Mouse (Mus musculus) neutrophil, adult 65 days (primary cell): ENCODE data around the gene Cd163l1. TPM values are rescaled to one million over a fixed set of nuclear protein-coding genes. Genes with fewer than 3 reads are reported as not detected.

Experiments used
- total RNA-seq: library from RNA; stranded (reverse); gene quantifications from 2 replicates; pipeline ENCODE4 v1.2.4, GENCODE M21; 2023

The Cd163l1 gene
- total RNA-seq, result not detected in 2 replicates

DNA sequence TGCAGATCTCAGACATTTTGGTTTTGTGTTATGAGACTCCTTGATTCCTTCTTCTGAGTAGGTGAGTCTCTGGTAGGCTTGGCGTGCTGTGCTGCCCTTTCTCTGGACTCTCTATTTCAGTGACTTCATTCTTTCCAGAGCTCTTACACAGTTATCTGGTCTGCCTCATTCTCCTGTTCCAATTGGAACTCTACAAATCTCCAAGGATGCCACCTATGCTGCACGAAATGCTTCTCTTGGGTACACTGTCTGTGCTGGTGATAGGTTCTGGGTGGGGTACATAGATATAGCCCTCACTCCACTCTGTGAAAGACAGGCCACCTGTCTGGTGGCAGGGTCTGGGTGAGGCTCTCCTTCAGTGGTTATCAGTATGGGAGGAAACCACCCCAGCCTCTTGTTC is at the start of gene Cd163l1:
TSS of gene Cd163l1 (plus strand) at position 301 of the 400 bp plus-strand sequence.

DNA sequence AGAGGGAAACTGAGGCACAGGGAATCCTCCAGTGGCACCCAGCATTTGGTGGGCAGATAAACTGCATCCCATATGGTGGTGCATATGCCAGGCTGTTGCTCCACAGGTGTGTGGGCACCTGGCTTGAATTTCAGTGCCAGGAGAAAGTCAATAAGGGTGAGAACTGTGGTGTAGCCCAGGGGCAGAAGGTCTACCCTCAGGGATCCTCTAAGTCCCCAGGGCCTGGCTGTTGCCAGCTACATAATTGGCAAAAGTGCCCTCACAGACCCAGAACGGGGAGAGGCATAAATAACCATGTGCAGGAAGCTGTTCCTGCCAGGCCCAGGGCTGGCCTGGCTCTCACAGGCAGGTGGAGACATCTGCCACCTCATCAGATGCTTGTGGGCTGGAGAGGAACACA is 45.1 kb upstream of the Cd163l1 start, which contains the start of gene Olfr523:
TSS of gene Olfr523 (plus strand) at position 282 of the 400 bp plus-strand sequence.

GRCm38 (mm10) chr7:140205864-140206263 is 12.2 kb upstream of the Cd163l1 start, which contains the start of gene Olfr524:
Gene Olfr524, minus strand, starts transcription at chr7:140205964.

DNA sequence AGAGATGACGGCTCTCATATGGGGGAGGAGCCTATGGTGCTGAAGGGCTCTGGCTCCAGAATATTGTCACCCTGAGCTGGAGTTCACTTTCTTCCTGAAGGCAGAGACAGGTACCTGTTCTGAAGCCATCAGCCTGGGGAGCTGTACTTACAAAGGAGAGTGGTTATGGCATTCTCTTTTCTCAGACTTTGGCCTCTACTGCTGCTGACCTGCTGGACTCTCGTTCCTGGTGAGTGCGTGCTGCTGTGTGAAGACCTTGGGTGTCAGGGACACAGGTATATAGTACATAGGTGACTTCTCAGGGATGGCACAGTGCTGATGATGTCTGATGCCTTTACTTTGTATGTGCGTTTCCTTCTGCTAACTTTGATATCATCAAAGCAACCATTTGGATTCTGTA is 29.1 kb downstream of the Cd163l1 start, which contains the start of gene 5830411N06Rik:
TSS of gene 5830411N06Rik (plus strand) at position 69 of the 400 bp plus-strand sequence.

Other genes with a start within 250 kb of the Cd163l1 start
- gene 6430531B16Rik, start 239.5 kb upstream of the Cd163l1 start, total RNA-seq, result 3.3 and 3.9 TPM in 2 replicates
- gene Adam8, start 225.7 kb upstream of the Cd163l1 start, total RNA-seq, result 1,061 and 1,613 TPM in 2 replicates
- gene Zfp511, start 181.9 kb upstream of the Cd163l1 start, total RNA-seq, result 11.3 and 18.2 TPM in 2 replicates
- 22.2 and 22.9 TPM in 2 replicates for gene Tubgcp2, start 181.6 kb upstream of the Cd163l1 start, total RNA-seq
- not detected in 2 replicates for gene Msx3, start 169.2 kb upstream of the Cd163l1 start, total RNA-seq
- not detected in 2 replicates for gene Caly, start 135.7 kb upstream of the Cd163l1 start, total RNA-seq
- gene Prap1, start 124.9 kb upstream of the Cd163l1 start, total RNA-seq, result not detected in 2 replicates
- 6.7 and 8.2 TPM in 2 replicates for gene Fuom, start 115.8 kb upstream of the Cd163l1 start, total RNA-seq
- 3.9 and 9.7 TPM in 2 replicates for gene Paox, start 102.5 kb upstream of the Cd163l1 start, total RNA-seq
- 27.9 and 31.7 TPM in 2 replicates for gene Echs1, start 101.8 kb upstream of the Cd163l1 start, total RNA-seq
- gene Mtg1, start 80.7 kb upstream of the Cd163l1 start, total RNA-seq, result 4.7 and 5.0 TPM in 2 replicates
- gene Sprn, start 63.4 kb upstream of the Cd163l1 start, total RNA-seq, result not detected in 2 replicates
- gene Olfr522, start 53.5 kb upstream of the Cd163l1 start, total RNA-seq, result not detected in 2 replicates
- not detected in 2 replicates for gene Olfr523, start 45.0 kb upstream of the Cd163l1 start, total RNA-seq
- not detected in 2 replicates for gene Olfr524, start 12.3 kb upstream of the Cd163l1 start, total RNA-seq
- gene 5830411N06Rik, start 29.0 kb downstream of the Cd163l1 start, total RNA-seq, result not detected in 2 replicates
- gene Olfr525, start 102.6 kb downstream of the Cd163l1 start, total RNA-seq, result not detected in 2 replicates
- not detected in 2 replicates for gene Olfr527, start 115.8 kb downstream of the Cd163l1 start, total RNA-seq
- not detected in 2 replicates for gene Olfr60, start 143.4 kb downstream of the Cd163l1 start, total RNA-seq
- not detected in 2 replicates for gene Olfr530, start 158.1 kb downstream of the Cd163l1 start, total RNA-seq
- not detected in 2 replicates for gene Olfr531, start 184.7 kb downstream of the Cd163l1 start, total RNA-seq
- gene Olfr532, start 203.4 kb downstream of the Cd163l1 start, total RNA-seq, result not detected in 2 replicates
- not detected in 2 replicates for gene Olfr533, start 245.1 kb downstream of the Cd163l1 start, total RNA-seq